Mouse (Mus musculus): Measurements from ENCODE around the gene Timp4. TPM values are rescaled to one million over a fixed set of nuclear protein-coding genes. Genes with fewer than 3 reads are reported as not detected.

The Timp4 gene
- polyA plus RNA-seq, 1 experiment: 1.5 TPM

GRCm38 (mm10) chr6:115286441-115286840 lies 34.4 kb upstream of the Timp4 start:
- Histone ChIP-seq H3K4me3 (ENCODE audit: control insufficient read depth, low read depth, low read length) (no peak overlapping the region), H3K36me3 (ENCODE audit: control insufficient read depth, insufficient read depth, low read length) (no peaks in the 10 kb centered on the region), H3K27me3 (ENCODE audit: control insufficient read depth, insufficient read depth, low read length) (no peaks in the 10 kb centered on the region), H3K27ac (ENCODE audit: control insufficient read depth, insufficient read depth, low read depth, low read length) (no peak overlapping the region), H3K4me1 (ENCODE audit: control insufficient read depth, insufficient read depth, low read length) (no peaks in the 10 kb centered on the region)
- TF ChIP-seq POLR2A (IDR thresholded peaks at IDR 0.05; ENCODE audit: control insufficient read depth, low read depth, low read length) (no peak), CTCF (IDR thresholded peaks at IDR 0.05; ENCODE audit: control insufficient read depth, insufficient read depth, insufficient replicate concordance, low read depth, low read length) (no peak)

DNA sequence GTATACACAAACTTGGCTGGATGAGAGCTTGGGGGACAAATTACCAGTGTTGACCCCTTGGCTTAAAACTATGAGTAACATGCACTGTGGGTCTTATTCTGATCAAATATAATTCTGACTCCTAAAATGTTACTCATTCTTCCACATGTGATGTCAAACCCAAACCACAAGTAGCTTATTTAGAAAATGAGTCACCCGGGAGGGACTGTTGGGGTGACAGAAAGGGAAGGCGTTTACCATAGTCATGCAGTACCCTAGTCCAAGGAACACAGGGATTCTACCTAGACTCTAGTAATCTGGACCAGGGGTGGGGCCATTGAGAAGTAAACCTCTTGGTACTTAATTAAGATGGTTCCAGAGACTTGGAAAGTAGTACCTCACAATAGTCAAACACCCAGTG lies 32.1 kb upstream of the Timp4 start:
- no peaks in the 10 kb centered on the region for H3K27me3 ChIP-seq (ENCODE audit: control insufficient read depth, insufficient read depth, low read length)
- no peak overlapping the region for H3K27ac ChIP-seq (ENCODE audit: control insufficient read depth, insufficient read depth, low read depth, low read length)
- TF ChIP-seq POLR2A (IDR thresholded peaks at IDR 0.05; ENCODE audit: control insufficient read depth, low read depth, low read length) (no peak), CTCF (IDR thresholded peaks at IDR 0.05; ENCODE audit: control insufficient read depth, insufficient read depth, insufficient replicate concordance, low read depth, low read length) (no peak)
- H3K4me1 ChIP-seq (ENCODE audit: control insufficient read depth, insufficient read depth, low read length): no peaks in the 10 kb centered on the region
- H3K4me3 ChIP-seq (ENCODE audit: control insufficient read depth, low read depth, low read length): no peak overlapping the region
- H3K36me3 ChIP-seq (ENCODE audit: control insufficient read depth, insufficient read depth, low read length): no peaks in the 10 kb centered on the region

GRCm38 (mm10) chr6:115279639-115280038 lies 27.6 kb upstream of the Timp4 start:
- Histone ChIP-seq H3K4me3 (ENCODE audit: control insufficient read depth, low read depth, low read length) (no peak overlapping the region), H3K4me1 (ENCODE audit: control insufficient read depth, insufficient read depth, low read length) (no peaks in the 10 kb centered on the region), H3K27ac (ENCODE audit: control insufficient read depth, insufficient read depth, low read depth, low read length) (no peak overlapping the region), H3K27me3 (ENCODE audit: control insufficient read depth, insufficient read depth, low read length) (no peaks in the 10 kb centered on the region), H3K36me3 (ENCODE audit: control insufficient read depth, insufficient read depth, low read length) (no peaks in the 10 kb centered on the region)
- TF ChIP-seq POLR2A (IDR thresholded peaks at IDR 0.05; ENCODE audit: control insufficient read depth, low read depth, low read length) (no peak), CTCF (IDR thresholded peaks at IDR 0.05; ENCODE audit: control insufficient read depth, insufficient read depth, insufficient replicate concordance, low read depth, low read length) (no peak)

DNA sequence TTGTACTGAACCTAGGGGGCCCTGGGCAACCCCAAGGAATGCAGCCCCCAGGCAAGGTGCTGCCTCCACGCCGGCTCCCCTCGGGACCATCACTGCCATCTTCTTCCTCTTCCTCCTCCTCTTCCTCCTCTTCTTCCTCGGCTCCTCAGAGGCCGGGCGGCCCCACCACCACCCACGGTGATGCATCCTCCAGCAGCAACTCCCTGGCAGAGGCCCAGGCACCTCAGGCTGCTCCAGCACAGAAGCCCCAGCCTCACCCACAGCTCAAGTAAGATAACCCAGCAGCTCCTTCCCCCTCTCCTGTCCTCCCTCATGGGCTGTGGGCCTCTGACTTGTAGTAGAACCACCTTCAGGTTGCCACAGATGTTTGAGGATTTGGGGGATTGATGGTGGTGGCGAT lies 26.1 kb upstream of the Timp4 start:
- H3K27me3 ChIP-seq (ENCODE audit: control insufficient read depth, insufficient read depth, low read length): no peaks in the 10 kb centered on the region

DNA sequence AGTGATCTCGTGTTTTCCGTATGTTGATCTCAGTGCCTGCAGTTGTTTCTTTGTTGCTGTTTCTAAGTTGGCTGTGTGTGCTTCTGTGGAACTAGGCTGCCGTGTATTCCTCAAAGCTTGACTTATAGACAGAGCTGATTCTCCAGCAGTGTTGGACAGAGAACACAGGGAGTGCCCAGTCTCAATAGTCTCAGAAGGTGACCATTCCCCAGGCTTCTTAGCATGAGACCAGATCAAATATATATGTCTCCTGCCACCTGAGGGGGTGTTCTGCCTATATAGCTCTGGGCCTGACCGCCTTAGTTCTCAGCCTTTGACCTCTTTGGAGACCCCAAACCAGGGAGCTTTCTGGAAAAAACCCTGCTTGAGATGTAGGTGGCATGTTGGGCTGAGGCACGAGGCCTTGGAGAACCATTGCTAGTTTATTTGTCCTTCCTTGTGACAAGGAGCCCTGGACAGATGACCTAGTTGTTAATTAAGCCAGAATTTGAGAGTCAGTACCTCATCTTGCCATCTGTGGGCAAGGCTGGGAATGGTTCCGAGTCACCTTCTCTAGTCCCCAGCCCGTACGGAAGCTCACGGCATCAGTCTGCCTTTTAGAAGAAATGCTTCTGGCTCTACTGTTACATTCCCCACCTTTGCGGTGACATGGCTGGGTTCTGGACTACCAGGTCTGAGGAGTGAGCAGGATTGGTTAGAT lies 23.3 kb upstream of the Timp4 start:
- Histone ChIP-seq H3K36me3 (ENCODE audit: control insufficient read depth, insufficient read depth, low read length) (no peaks in the 10 kb centered on the region), H3K4me3 (ENCODE audit: control insufficient read depth, low read depth, low read length) (no peak overlapping the region), H3K27me3 (ENCODE audit: control insufficient read depth, insufficient read depth, low read length) (no peaks in the 10 kb centered on the region), H3K4me1 (ENCODE audit: control insufficient read depth, insufficient read depth, low read length) (no peaks in the 10 kb centered on the region), H3K27ac (ENCODE audit: control insufficient read depth, insufficient read depth, low read depth, low read length) (no peak overlapping the region)
- TF ChIP-seq POLR2A (IDR thresholded peaks at IDR 0.05; ENCODE audit: control insufficient read depth, low read depth, low read length): no peak
- TF ChIP-seq CTCF (IDR thresholded peaks at IDR 0.05; ENCODE audit: control insufficient read depth, insufficient read depth, insufficient replicate concordance, low read depth, low read length): no peak

More for the DNA sequence above, 26.1 kb upstream of the Timp4 start:
- TF ChIP-seq POLR2A (IDR thresholded peaks at IDR 0.05; ENCODE audit: control insufficient read depth, low read depth, low read length): no peak
- no peak for TF ChIP-seq CTCF (IDR thresholded peaks at IDR 0.05; ENCODE audit: control insufficient read depth, insufficient read depth, insufficient replicate concordance, low read depth, low read length)
- H3K36me3 ChIP-seq (ENCODE audit: control insufficient read depth, insufficient read depth, low read length): no peaks in the 10 kb centered on the region
- no peak overlapping the region for H3K4me3 ChIP-seq (ENCODE audit: control insufficient read depth, low read depth, low read length)
- no peaks in the 10 kb centered on the region for H3K4me1 ChIP-seq (ENCODE audit: control insufficient read depth, insufficient read depth, low read length)
- no peak overlapping the region for H3K27ac ChIP-seq (ENCODE audit: control insufficient read depth, insufficient read depth, low read depth, low read length)

DNA sequence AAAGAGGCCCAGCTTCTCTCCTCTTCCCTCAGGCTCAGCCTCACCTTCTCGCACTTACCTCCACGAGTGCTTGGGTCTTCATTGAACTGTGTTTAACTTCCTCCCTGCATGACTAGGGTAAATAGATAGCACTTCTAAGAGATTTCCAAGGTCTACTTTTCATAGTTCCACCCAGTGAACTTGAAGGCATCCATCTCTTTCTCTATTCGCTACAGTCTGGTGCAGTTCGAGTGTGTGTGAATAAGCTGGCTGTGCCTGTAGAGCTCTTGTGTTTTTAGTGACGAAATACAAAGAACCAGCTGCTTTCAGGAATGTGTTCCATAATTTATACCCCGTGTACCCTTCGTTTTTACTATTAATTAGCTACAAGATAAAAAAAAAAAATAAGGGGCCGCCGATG lies 22.7 kb upstream of the Timp4 start:
- no peak overlapping the region for H3K27ac ChIP-seq (ENCODE audit: control insufficient read depth, insufficient read depth, low read depth, low read length)
- H3K27me3 ChIP-seq (ENCODE audit: control insufficient read depth, insufficient read depth, low read length): no peaks in the 10 kb centered on the region
- TF ChIP-seq POLR2A (IDR thresholded peaks at IDR 0.05; ENCODE audit: control insufficient read depth, low read depth, low read length): no peak
- no peak for TF ChIP-seq CTCF (IDR thresholded peaks at IDR 0.05; ENCODE audit: control insufficient read depth, insufficient read depth, insufficient replicate concordance, low read depth, low read length)
- no peaks in the 10 kb centered on the region for H3K36me3 ChIP-seq (ENCODE audit: control insufficient read depth, insufficient read depth, low read length)
- no peaks in the 10 kb centered on the region for H3K4me1 ChIP-seq (ENCODE audit: control insufficient read depth, insufficient read depth, low read length)
- no peak overlapping the region for H3K4me3 ChIP-seq (ENCODE audit: control insufficient read depth, low read depth, low read length)

DNA sequence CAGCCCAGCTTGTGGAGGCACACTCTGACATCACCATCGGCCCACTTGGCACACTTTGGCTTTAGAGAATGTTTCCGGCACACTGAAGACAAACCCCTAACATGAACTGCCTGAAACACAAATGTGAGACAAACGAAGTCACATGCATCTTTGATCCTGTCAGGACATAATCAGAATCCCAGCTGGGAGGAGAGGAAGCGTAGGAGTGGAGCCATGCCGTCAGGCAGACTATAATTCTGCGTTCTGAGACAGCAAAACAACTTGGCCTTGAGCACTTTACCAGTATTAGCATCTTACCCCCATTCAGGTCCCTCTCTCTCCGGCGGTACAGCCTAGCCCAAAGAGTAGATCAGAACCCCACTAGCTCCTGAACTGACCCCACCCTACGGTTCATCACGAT lies 21.3 kb upstream of the Timp4 start:
- Histone ChIP-seq H3K27me3 (ENCODE audit: control insufficient read depth, insufficient read depth, low read length) (no peaks in the 10 kb centered on the region), H3K36me3 (ENCODE audit: control insufficient read depth, insufficient read depth, low read length) (no peaks in the 10 kb centered on the region), H3K27ac (ENCODE audit: control insufficient read depth, insufficient read depth, low read depth, low read length) (no peak overlapping the region), H3K4me1 (ENCODE audit: control insufficient read depth, insufficient read depth, low read length) (no peaks in the 10 kb centered on the region), H3K4me3 (ENCODE audit: control insufficient read depth, low read depth, low read length) (no peak overlapping the region)
- TF ChIP-seq POLR2A (IDR thresholded peaks at IDR 0.05; ENCODE audit: control insufficient read depth, low read depth, low read length) (no peak), CTCF (IDR thresholded peaks at IDR 0.05; ENCODE audit: control insufficient read depth, insufficient read depth, insufficient replicate concordance, low read depth, low read length) (no peak)
